Mouse (Mus musculus) testis, adult 2 months (tissue): Measurements from ENCODE around the gene Dscam.

Experiments used
- CTCF ChIP-seq: fragments of 200-500 bp; IDR thresholded peaks from 2 replicates; pipeline ENCODE4 v1.5.1; 2012; ENCODE audit warnings: low read depth, mild to moderate bottlenecking, inconsistent platforms, low read length, moderate library complexity; ENCODE audit not compliant: control insufficient read depth, insufficient read depth, insufficient replicate concordance
- POLR2A ChIP-seq: fragments of 200-500 bp; IDR thresholded peaks from 2 replicates; pipeline ENCODE4 v1.6.1; 2012; ENCODE audit warnings: low read depth, mild to moderate bottlenecking, inconsistent platforms, low read length, moderate library complexity; ENCODE audit not compliant: control insufficient read depth

- no peak for TF ChIP-seq CTCF
- no peak for TF ChIP-seq POLR2A
These were observed 382.3 kb downstream of the Dscam start for GRCm38 (mm10) chr16:96788286-96788685.
